Mouse (Mus musculus) stomach, postnatal 0 days (tissue): ENCODE measurements at regions not wholly inside any gene's neighbourhood (a gene's known extent, or its start where the extent isn't known, plus 50 kb on each side); places are given as distances from the start of the nearest gene placed in this dataset.

Source experiments
- CTCF ChIP-seq: IDR thresholded peaks from 2 replicates; pipeline ENCODE4 v1.5.1; 2016; ENCODE audit warnings: antibody characterized with exemption, low read depth, mild to moderate bottlenecking, moderate library complexity
- EP300 ChIP-seq: optimal IDR thresholded peaks from 2 replicates; pipeline ENCODE3; 2016; ENCODE audit warnings: antibody characterized with exemption

GRCm38 (mm10) chr3:35027898-35028297 lies 377.7 kb downstream of the Sox2 start:
- no peak for TF ChIP-seq EP300
- no peak for TF ChIP-seq CTCF
